In the genomic region with DNA sequence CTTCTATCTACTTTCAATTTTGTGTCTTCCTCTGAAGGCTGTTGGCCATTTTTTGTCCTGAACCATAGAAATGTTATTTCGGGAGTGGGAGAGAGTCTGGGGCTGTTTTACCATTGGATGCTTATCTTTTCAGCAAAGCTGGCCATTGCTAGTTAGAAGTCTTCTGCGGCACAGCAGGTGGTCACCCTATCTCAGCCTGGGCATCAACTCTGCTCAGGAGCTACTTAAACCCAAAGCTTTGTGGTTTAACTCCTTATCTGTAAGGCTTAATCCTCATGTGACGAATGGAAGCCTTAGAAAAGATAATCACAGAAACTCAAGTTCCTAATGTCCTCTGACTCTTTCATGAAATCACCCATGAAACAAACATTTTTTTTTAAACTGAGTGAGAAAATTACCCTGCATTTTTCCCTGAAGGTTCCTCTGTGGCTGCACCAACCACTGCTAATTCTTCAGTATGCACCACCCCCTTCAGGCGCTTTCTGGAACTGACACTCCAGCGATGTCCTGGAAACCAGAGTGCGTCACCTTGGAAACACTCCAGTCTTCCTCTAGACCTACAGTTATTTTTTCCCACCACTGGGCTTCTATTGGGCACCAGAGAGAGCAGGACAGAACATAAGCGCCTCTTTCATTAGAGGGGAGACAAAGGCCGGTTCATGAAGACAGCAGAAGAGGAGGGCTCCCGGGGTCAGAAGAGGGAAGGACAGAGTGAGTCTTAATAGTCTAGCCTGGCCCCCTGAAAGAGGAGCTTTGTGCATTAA, we compare ENCODE assay signal across 8 mouse cellular contexts.
DNase-seq lines count a peak whose midpoint lies in the region; ATAC-seq and TF ChIP-seq lines count a peak whose summit lies in the region.

No protein-coding gene starts in this region.

- ATAC-seq in forebrain, embryonic 13.5 days = peak; percentile 93
- peak; percentile 72; the same call in 1 of the 2 replicates for ATAC-seq in heart, embryonic 16.5 days (replicated peaks; ENCODE audit: extremely low read depth, insufficient read depth, low FRiP score)
- ATAC-seq in liver, embryonic 11.5 days (replicated peaks; ENCODE audit: low FRiP score) = no peak; the same call in 1 of the 2 replicates
- ATAC-seq in neural tube, embryonic 15.5 days (ENCODE audit: low FRiP score) = peak; percentile 90

- peak; percentile 92 for TF ChIP-seq CTCF in E14TG2a.4 (conservative IDR thresholded peaks at IDR 0.05; ENCODE audit: low read length)

- H3K36me3 ChIP-seq in E14TG2a.4 (ENCODE audit: insufficient read depth, low read length) = no peaks in the 10 kb centered on the region
- H3K36me3 ChIP-seq in forebrain, embryonic 13.5 days (ENCODE audit: poor library complexity, severe bottlenecking) = no peaks in the 10 kb centered on the region
- H3K36me3 ChIP-seq in heart, embryonic 16.5 days (ENCODE audit: control insufficient read depth, insufficient read depth) = no peaks in the 10 kb centered on the region
- no peaks in the 10 kb centered on the region for H3K36me3 ChIP-seq in liver, embryonic 11.5 days (ENCODE audit: control insufficient read depth, insufficient read depth, low read length)
- no peaks in the 10 kb centered on the region for H3K36me3 ChIP-seq in neural tube, embryonic 15.5 days

- WGBS in forebrain, embryonic 13.5 days = 9% methylated on average over 9 of the region's 9 CpGs
- WGBS in heart, embryonic 16.5 days = 11% methylated on average over 9 of the region's 9 CpGs
- WGBS in liver, embryonic 11.5 days = 18% methylated on average over 9 of the region's 9 CpGs
- 17% methylated on average over 9 of the region's 9 CpGs for WGBS in neural tube, embryonic 15.5 days

- no peaks in the 10 kb centered on the region for H3K9me3 ChIP-seq in E14TG2a.4 (ENCODE audit: low read length)
- H3K9me3 ChIP-seq in forebrain, embryonic 13.5 days (replicated peaks) = no peaks in the 10 kb centered on the region
- no peaks in the 10 kb centered on the region for H3K9me3 ChIP-seq in heart, embryonic 16.5 days (replicated peaks; ENCODE audit: control insufficient read depth, low read length)
- H3K9me3 ChIP-seq in liver, embryonic 11.5 days (ENCODE audit: control insufficient read depth, low read length) = no peaks in the 10 kb centered on the region
- no peaks in the 10 kb centered on the region for H3K9me3 ChIP-seq in neural tube, embryonic 15.5 days (replicated peaks)

- H3K4me1 ChIP-seq in E14TG2a.4 (replicated peaks; ENCODE audit: low read depth, low read length) = no peaks in the 10 kb centered on the region
- peaks cover 9% of the 10 kb centered on the region for H3K4me1 ChIP-seq in forebrain, embryonic 13.5 days
- H3K4me1 ChIP-seq in heart, embryonic 16.5 days (ENCODE audit: control insufficient read depth, insufficient read depth, low read length) = no peaks in the 10 kb centered on the region
- H3K4me1 ChIP-seq in liver, embryonic 11.5 days (replicated peaks; ENCODE audit: control insufficient read depth, insufficient read depth, low read length) = no peaks in the 10 kb centered on the region
- H3K4me1 ChIP-seq in neural tube, embryonic 15.5 days = peaks cover 12% of the 10 kb centered on the region; the same call in 1 of the 2 replicates

- no peaks in the 10 kb centered on the region for H3K27me3 ChIP-seq in E14TG2a.4 (ENCODE audit: insufficient read depth, low read length)
- H3K27me3 ChIP-seq in forebrain, embryonic 13.5 days = no peaks in the 10 kb centered on the region
- H3K27me3 ChIP-seq in heart, embryonic 16.5 days (ENCODE audit: control insufficient read depth, insufficient read depth, low read length) = no peaks in the 10 kb centered on the region
- H3K27me3 ChIP-seq in liver, embryonic 11.5 days (replicated peaks; ENCODE audit: control insufficient read depth, insufficient read depth, low read length) = no peaks in the 10 kb centered on the region
- H3K27me3 ChIP-seq in neural tube, embryonic 15.5 days (replicated peaks) = no peaks in the 10 kb centered on the region

- peak; percentile 1 for DNase-seq in c-Kit-positive CD71-positive TER-119-negative erythroid progenitor cells, embryonic 14.5 days (ENCODE audit: low read depth)
- DNase-seq in kidney, postnatal 14 days = peak; percentile 65
- peak; percentile 42 for DNase-seq in liver, embryonic 11.5 days (ENCODE audit: low spot score)
- peak; percentile 29 for DNase-seq in urinary bladder, adult 2 months (ENCODE audit: low spot score)

- peak overlapping the region; percentile 42 for H3K4me2 ChIP-seq in forebrain, embryonic 13.5 days
- H3K4me2 ChIP-seq in heart, embryonic 16.5 days (ENCODE audit: low read depth, low read length) = no peak overlapping the region
- no peak overlapping the region for H3K4me2 ChIP-seq in liver, embryonic 11.5 days
- peak overlapping the region; percentile 20 for H3K4me2 ChIP-seq in neural tube, embryonic 15.5 days

- H3K27ac ChIP-seq in forebrain, embryonic 13.5 days = peak overlapping the region; percentile 25
- H3K27ac ChIP-seq in heart, embryonic 16.5 days (ENCODE audit: low read length) = no peak overlapping the region
- no peak overlapping the region for H3K27ac ChIP-seq in liver, embryonic 11.5 days (ENCODE audit: low read depth, low read length)
- H3K27ac ChIP-seq in neural tube, embryonic 15.5 days (replicated peaks) = peak overlapping the region; percentile 45

- H3K9ac ChIP-seq in forebrain, embryonic 13.5 days = no peak overlapping the region
- no peak overlapping the region for H3K9ac ChIP-seq in heart, embryonic 16.5 days (ENCODE audit: low read length)
- H3K9ac ChIP-seq in liver, embryonic 11.5 days (ENCODE audit: low read depth, low read length) = no peak overlapping the region
- no peak overlapping the region for H3K9ac ChIP-seq in neural tube, embryonic 15.5 days (replicated peaks)

- H3K4me3 ChIP-seq in E14TG2a.4 (replicated peaks; ENCODE audit: low read length) = no peak overlapping the region
- H3K4me3 ChIP-seq in forebrain, embryonic 13.5 days = no peak overlapping the region
- H3K4me3 ChIP-seq in heart, embryonic 16.5 days (ENCODE audit: low read length) = no peak overlapping the region
- H3K4me3 ChIP-seq in liver, embryonic 11.5 days (ENCODE audit: low read depth, low read length) = no peak overlapping the region
- H3K4me3 ChIP-seq in neural tube, embryonic 15.5 days (replicated peaks) = no peak overlapping the region

Comparison
In these comparisons a context has a peak if more than half of its experiments do, and no peak if none do; other contexts are left out.
1. DNase-seq: peak in every context shown above with its lines; median percentile 65 in kidney, postnatal 14 days; 42 in liver, embryonic 11.5 days; 29 in urinary bladder, adult 2 months; 1 in c-Kit-positive CD71-positive TER-119-negative erythroid progenitor cells, embryonic 14.5 days.
2. H3K27ac ChIP-seq: peak in forebrain, embryonic 13.5 days (single experiment) and neural tube, embryonic 15.5 days (single experiment); none in heart, embryonic 16.5 days (single experiment) and liver, embryonic 11.5 days (single experiment).
3. H3K4me2 ChIP-seq: peak in forebrain, embryonic 13.5 days (single experiment) and neural tube, embryonic 15.5 days (single experiment); none in heart, embryonic 16.5 days (single experiment) and liver, embryonic 11.5 days (single experiment).